Mouse (Mus musculus) stomach, postnatal 0 days (tissue): ENCODE results near the gene Serpinf2. TPM values are rescaled to one million over a fixed set of nuclear protein-coding genes. Genes with fewer than 3 reads are reported as not detected.

Experiments
- ATAC-seq: fragments of 200-750 bp; cut with Nextera tagmentation; 2 replicates; pipeline ENCODE4 v1.8.0; 2017; ENCODE audit not compliant: low FRiP score, low TSS enrichment
- DNase-seq: peaks from one replicate; pipeline ENCODE4 v3.0.0-alpha.2; 2016; ENCODE audit warnings: low spot score
- H3K27ac ChIP-seq: fragments of 300-500 bp; sonication (generic); replicated peaks from 2 replicates; pipeline ENCODE4 v1.5.1; 2014; ENCODE audit warnings: mild to moderate bottlenecking, control low read depth
- H3K27me3 ChIP-seq: fragments of 300-500 bp; sonication (generic); 2 replicates; pipeline ENCODE4 v1.6.1; 2014; ENCODE audit warnings: low read length; ENCODE audit not compliant: control insufficient read depth, insufficient read depth
- H3K36me3 ChIP-seq: fragments of 300-500 bp; sonication (generic); 2 replicates; pipeline ENCODE4 v1.6.1; 2014; ENCODE audit warnings: low read length, mixed read lengths; ENCODE audit not compliant: control insufficient read depth, insufficient read depth
- H3K4me1 ChIP-seq: fragments of 300-500 bp; sonication (generic); replicated peaks from 2 replicates; pipeline ENCODE4 v1.6.1; 2014; ENCODE audit warnings: antibody characterized with exemption; ENCODE audit not compliant: control insufficient read depth, insufficient read depth
- H3K4me2 ChIP-seq: fragments of 300-500 bp; sonication (generic); replicated peaks from 2 replicates; pipeline ENCODE4 v1.6.1; 2014; ENCODE audit warnings: low read depth, mild to moderate bottlenecking, control low read depth, moderate library complexity
- H3K4me3 ChIP-seq: fragments of 300-500 bp; sonication (generic); 2 replicates; pipeline ENCODE4 v1.5.1; 2014; ENCODE audit warnings: low read depth, low read length, control low read depth
- H3K9ac ChIP-seq: fragments of 300-500 bp; sonication (generic); 2 replicates; pipeline ENCODE4 v1.6.1; 2014; ENCODE audit warnings: mild to moderate bottlenecking, low read length, control low read depth, mixed read lengths
- H3K9me3 ChIP-seq: fragments of 300-500 bp; sonication (generic); 2 replicates; pipeline ENCODE4 v1.6.1; 2016; ENCODE audit warnings: low read length; ENCODE audit not compliant: control insufficient read depth
- CTCF ChIP-seq: IDR thresholded peaks from 2 replicates; pipeline ENCODE4 v1.5.1; 2016; ENCODE audit warnings: antibody characterized with exemption, low read depth, mild to moderate bottlenecking, moderate library complexity
- EP300 ChIP-seq: optimal IDR thresholded peaks from 2 replicates; pipeline ENCODE3; 2016; ENCODE audit warnings: antibody characterized with exemption
- WGBS: fragments of 180-500 bp; shearing (Covaris S2); extraction: QIAGEN DNeasy Blood & Tissue Kit; methylation state at CpG from one replicate; pipeline ENCODE4 v1.1.7; 2014; 5-methylcytosine and 5-hydroxymethylcytosine counted together
- polyA plus RNA-seq: library from polyadenylated mRNA; unstranded; fragments of >200 nt; fragmentation: Nextera tagmentation; extraction: Ambion mirVana; gene quantifications from 2 replicates; pipeline ENCODE4 v1.2.1, GENCODE M21; 2015

The Serpinf2 gene
- polyA plus RNA-seq, 1 experiment from 2014 or later: 17.8 TPM

- no peak overlapping the region for H3K4me3 ChIP-seq
- no peaks in the 10 kb centered on the region for H3K4me1 ChIP-seq
- H3K4me2 ChIP-seq: no peak overlapping the region
- ATAC-seq (no peak), DNase-seq (no peak)
- H3K36me3 ChIP-seq: peaks cover 25% of the 10 kb centered on the region
- no peaks in the 10 kb centered on the region for H3K27me3 ChIP-seq
- H3K9ac ChIP-seq: no peak overlapping the region; the same call in 1 of the 2 replicates
- WGBS: 77% methylated on average over 8 of the region's 8 CpGs
- no peaks in the 10 kb centered on the region for H3K9me3 ChIP-seq
- H3K27ac ChIP-seq: no peak overlapping the region
- no peak for TF ChIP-seq EP300
- TF ChIP-seq CTCF: no peak
Observed at GRCm38 (mm10) chr11:75443711-75444110, 4.3 kb upstream of the Serpinf2 start.

GRCm38 (mm10) chr11:75441601-75442000 is 2.2 kb upstream of the Serpinf2 start:
- no peaks in the 10 kb centered on the region for H3K9me3 ChIP-seq
- H3K9ac ChIP-seq: no peak overlapping the region
- no peak overlapping the region for H3K4me3 ChIP-seq
- no peak overlapping the region for H3K27ac ChIP-seq
- no peaks in the 10 kb centered on the region for H3K4me1 ChIP-seq
- ATAC-seq (no peak), DNase-seq (no peak)
- WGBS: 88% methylated on average over 16 of the region's 16 CpGs
- peaks cover 13% of the 10 kb centered on the region; the same call in 1 of the 2 replicates for H3K36me3 ChIP-seq
- TF ChIP-seq EP300: no peak
- TF ChIP-seq CTCF: no peak
- no peak overlapping the region for H3K4me2 ChIP-seq
- no peaks in the 10 kb centered on the region for H3K27me3 ChIP-seq

DNA sequence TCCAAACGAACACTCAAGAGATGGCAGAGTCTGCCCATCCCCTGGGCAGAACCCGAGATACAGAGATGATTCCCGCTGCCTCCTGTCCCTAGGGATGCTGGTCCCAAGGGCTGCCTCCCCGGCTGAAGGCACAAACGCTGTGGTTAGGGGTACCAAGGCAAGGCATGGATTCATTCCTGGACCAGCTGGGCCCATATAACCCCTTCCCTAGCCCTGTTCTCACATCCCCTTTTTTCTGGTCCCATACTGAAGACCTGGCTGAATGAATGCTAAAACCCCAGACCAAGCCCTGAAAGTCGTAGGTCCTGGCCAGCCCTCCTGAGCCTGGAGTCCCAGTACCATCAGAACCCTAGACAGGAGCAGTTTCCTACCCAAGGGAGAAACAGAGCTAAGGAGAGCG is 1.6 kb upstream of the Serpinf2 start:
- WGBS: 87% methylated on average over 7 of the region's 7 CpGs
- H3K4me3 ChIP-seq: no peak overlapping the region
- H3K4me2 ChIP-seq: no peak overlapping the region
- ATAC-seq (no peak), DNase-seq (no peak)
- no peaks in the 10 kb centered on the region for H3K9me3 ChIP-seq
- TF ChIP-seq EP300 (no peak), CTCF (no peak)
- H3K36me3 ChIP-seq: peaks cover 13% of the 10 kb centered on the region; the same call in 1 of the 2 replicates
- no peaks in the 10 kb centered on the region for H3K27me3 ChIP-seq
- H3K9ac ChIP-seq: no peak overlapping the region
- H3K4me1 ChIP-seq: no peaks in the 10 kb centered on the region
- no peak overlapping the region for H3K27ac ChIP-seq

DNA sequence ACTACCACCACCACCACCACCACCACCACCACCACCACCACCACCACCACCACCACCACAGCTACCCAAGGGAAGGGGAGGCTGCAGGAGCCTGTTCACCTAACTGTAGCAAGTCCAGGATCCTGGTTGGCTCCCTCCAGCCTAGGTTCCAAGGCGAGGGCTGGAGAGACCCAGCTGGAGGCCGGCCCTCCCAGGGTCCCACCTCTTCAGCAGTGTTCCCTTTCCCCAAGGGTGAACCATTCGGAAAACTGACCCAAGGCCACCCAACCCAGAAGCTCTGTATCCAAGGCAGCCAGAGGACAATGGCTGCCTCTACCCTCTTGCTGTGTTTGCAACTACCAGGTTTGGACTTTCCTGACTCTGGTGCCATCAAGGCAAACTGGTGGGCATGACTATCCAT is 560 bp upstream of the Serpinf2 start:
- no peak for TF ChIP-seq CTCF
- no peak for TF ChIP-seq EP300
- DNase-seq (no peak), ATAC-seq (no peak)
- no peaks in the 10 kb centered on the region for H3K27me3 ChIP-seq
- no peak overlapping the region for H3K27ac ChIP-seq
- H3K4me3 ChIP-seq: no peak overlapping the region
- H3K4me1 ChIP-seq: no peaks in the 10 kb centered on the region
- WGBS: 91% methylated on average over 3 of the region's 3 CpGs
- H3K9me3 ChIP-seq: no peaks in the 10 kb centered on the region
- peaks cover 9% of the 10 kb centered on the region; the same call in 1 of the 2 replicates for H3K36me3 ChIP-seq
- no peak overlapping the region for H3K9ac ChIP-seq
- H3K4me2 ChIP-seq: no peak overlapping the region

- Histone ChIP-seq H3K4me3 (no peak overlapping the region), H3K4me2 (no peak overlapping the region), H3K4me1 (no peaks in the 10 kb centered on the region), H3K9ac (0 out of 2 replicates have a peak overlapping the region, but pooled peaks have one; percentile 27), H3K36me3 (peaks cover 6% of the 10 kb centered on the region; the same call in 1 of the 2 replicates), H3K27me3 (no peaks in the 10 kb centered on the region), H3K9me3 (no peaks in the 10 kb centered on the region), H3K27ac (peak overlapping the region; percentile 24; the same call in 1 of the 2 replicates)
- no peak for ATAC-seq
- 73% methylated on average over 3 of the region's 3 CpGs for WGBS
- no peak for TF ChIP-seq EP300
- no peak for TF ChIP-seq CTCF
- peak; percentile 32 for DNase-seq
Observed at GRCm38 (mm10) chr11:75438804-75439203, 587 bp downstream of the Serpinf2 start.

- Histone ChIP-seq H3K4me1 (no peaks in the 10 kb centered on the region), H3K36me3 (peaks cover 6% of the 10 kb centered on the region; the same call in 1 of the 2 replicates), H3K4me3 (no peak overlapping the region), H3K9ac (no peak overlapping the region), H3K9me3 (no peaks in the 10 kb centered on the region), H3K27me3 (no peaks in the 10 kb centered on the region), H3K27ac (no peak overlapping the region), H3K4me2 (no peak overlapping the region)
- TF ChIP-seq EP300: no peak
- TF ChIP-seq CTCF: no peak
- DNase-seq (no peak), ATAC-seq (no peak)
- WGBS: 68% methylated on average over 13 of the region's 13 CpGs
Observed at GRCm38 (mm10) chr11:75438194-75438593, 1.2 kb downstream of the Serpinf2 start.
